Mouse (Mus musculus): ENCODE data around the gene Cpm.
"Not testable (repeated sequence)": the region's sequence is repeated elsewhere in the genome, so short reads cannot be mapped to it uniquely, and the experiment has no call there.

Gene Cpm

GRCm38 (mm10) chr10:117605283-117606243, 23.7 kb upstream of the Cpm start:
- in situ Hi-C loops (cut with MboI, MseI) = no loop called here

GRCm38 (mm10) chr10:117606423-117606822, 22.9 kb upstream of the Cpm start:
- in situ Hi-C loops (cut with MboI, MseI) = no loop called here

GRCm38 (mm10) chr10:117607051-117607803, 22.1 kb upstream of the Cpm start:
- in situ Hi-C loops (cut with MboI, MseI) = no loop called here

- in situ Hi-C loops (cut with MboI, MseI) = no loop called here
Observed at GRCm38 (mm10) chr10:117607804-117608279, 21.5 kb upstream of the Cpm start.

- in situ Hi-C loops (cut with MboI, MseI) = no loop called here
Observed at GRCm38 (mm10) chr10:117608487-117608886, 20.8 kb upstream of the Cpm start.

GRCm38 (mm10) chr10:117608988-117609809, 20.1 kb upstream of the Cpm start:
- in situ Hi-C loops (cut with MboI, MseI) = no loop called here

- in situ Hi-C loops (cut with MboI, MseI) = no loop called here
Observed at GRCm38 (mm10) chr10:117609810-117610090, 19.6 kb upstream of the Cpm start.

GRCm38 (mm10) chr10:117610160-117610764, 19.0 kb upstream of the Cpm start:
- in situ Hi-C loops (cut with MboI, MseI) = no loop called here

- in situ Hi-C loops (cut with MboI, MseI) = no loop called here
Observed at GRCm38 (mm10) chr10:117610794-117611384, 18.4 kb upstream of the Cpm start.

- in situ Hi-C loops (cut with MboI, MseI) = no loop called here
Observed at GRCm38 (mm10) chr10:117611503-117611902, 17.8 kb upstream of the Cpm start.

- in situ Hi-C loops (cut with MboI, MseI) = no loop called here
Observed at GRCm38 (mm10) chr10:117611976-117612375, 17.3 kb upstream of the Cpm start.

- in situ Hi-C loops (cut with MboI, MseI) = no loop called here
Observed at GRCm38 (mm10) chr10:117612621-117613584, 16.4 kb upstream of the Cpm start.

GRCm38 (mm10) chr10:117613960-117614359, 15.3 kb upstream of the Cpm start:
- in situ Hi-C loops (cut with MboI, MseI) = no loop called here

GRCm38 (mm10) chr10:117614387-117614786, 14.9 kb upstream of the Cpm start:
- in situ Hi-C loops (cut with MboI, MseI) = no loop called here

GRCm38 (mm10) chr10:117615239-117615638, 14.1 kb upstream of the Cpm start:
- in situ Hi-C loops (cut with MboI, MseI) = no loop called here

GRCm38 (mm10) chr10:117615746-117616145, 13.6 kb upstream of the Cpm start:
- in situ Hi-C loops (cut with MboI, MseI) = no loop called here

GRCm38 (mm10) chr10:117616191-117616680, 13.1 kb upstream of the Cpm start:
- in situ Hi-C loops (cut with MboI, MseI) = no loop called here

GRCm38 (mm10) chr10:117616765-117617164, 12.5 kb upstream of the Cpm start:
- in situ Hi-C loops (cut with MboI, MseI) = not testable (repeated sequence)

GRCm38 (mm10) chr10:117617568-117618345, 11.5 kb upstream of the Cpm start:
- in situ Hi-C loops (cut with MboI, MseI) = no loop called here
